Mouse (Mus musculus) heart, embryonic 13.5 days (tissue): Measurements from ENCODE around the gene Sf3a2. TPM values are rescaled to one million over a fixed set of nuclear protein-coding genes. Genes with fewer than 3 reads are reported as not detected.
"Not testable (repeated sequence)": the region's sequence is repeated elsewhere in the genome, so short reads cannot be mapped to it uniquely, and the experiment has no call there.

ENCODE experiments used
- ATAC-seq: fragments of 200-750 bp; cut with Nextera tagmentation; 2 replicates; pipeline ENCODE4 v1.8.0; 2017; ENCODE audit warnings: moderate TSS enrichment; ENCODE audit not compliant: insufficient number of reproducible peaks, low FRiP score, low TSS enrichment; ENCODE audit errors: extremely low read depth
- H3K27ac ChIP-seq: fragments of 300-500 bp; sonication (generic); replicated peaks from 2 replicates; pipeline ENCODE4 v1.5.1; 2015; ENCODE audit warnings: moderate library complexity, mild to moderate bottlenecking, inconsistent platforms
- H3K27me3 ChIP-seq: fragments of 300-500 bp; sonication (generic); replicated peaks from 2 replicates; pipeline ENCODE4 v1.6.1; 2015; ENCODE audit warnings: mild to moderate bottlenecking, inconsistent platforms
- H3K36me3 ChIP-seq: fragments of 300-500 bp; sonication (generic); 2 replicates; pipeline ENCODE4 v1.6.1; 2015; ENCODE audit warnings: mild to moderate bottlenecking, inconsistent platforms
- H3K4me1 ChIP-seq: fragments of 300-500 bp; sonication (generic); 2 replicates; pipeline ENCODE4 v1.6.1; 2015; ENCODE audit warnings: inconsistent platforms
- H3K4me2 ChIP-seq: fragments of 300-500 bp; sonication (generic); 2 replicates; pipeline ENCODE4 v1.6.1; 2015; ENCODE audit warnings: inconsistent platforms, mild to moderate bottlenecking, moderate library complexity
- H3K4me3 ChIP-seq: fragments of 300-500 bp; sonication (generic); 2 replicates; pipeline ENCODE4 v1.5.1; 2015; ENCODE audit warnings: moderate library complexity, mild to moderate bottlenecking, inconsistent platforms
- H3K9ac ChIP-seq: fragments of 300-500 bp; sonication (generic); 2 replicates; pipeline ENCODE4 v1.6.1; 2015; ENCODE audit warnings: inconsistent platforms, mild to moderate bottlenecking, moderate library complexity
- H3K9me3 ChIP-seq: fragments of 300-500 bp; sonication (generic); 2 replicates; pipeline ENCODE4 v1.6.1; 2016; ENCODE audit warnings: inconsistent platforms
- WGBS: fragments of 180-500 bp; shearing (Covaris S2); methylation state at CpG from one replicate; pipeline ENCODE4 v1.1.7; 2015; ENCODE audit warnings: mixed read lengths; 5-methylcytosine and 5-hydroxymethylcytosine counted together
- polyA plus RNA-seq: library from polyadenylated mRNA; unstranded; fragments of >200 nt; fragmentation: Nextera tagmentation; extraction: Ambion mirVana; gene quantifications from 2 replicates; pipeline ENCODE4 v1.2.1, GENCODE M21; 2015

Sf3a2 gene
- polyA plus RNA-seq, 1 experiment from 2014 or later: 53.4 TPM

DNA sequence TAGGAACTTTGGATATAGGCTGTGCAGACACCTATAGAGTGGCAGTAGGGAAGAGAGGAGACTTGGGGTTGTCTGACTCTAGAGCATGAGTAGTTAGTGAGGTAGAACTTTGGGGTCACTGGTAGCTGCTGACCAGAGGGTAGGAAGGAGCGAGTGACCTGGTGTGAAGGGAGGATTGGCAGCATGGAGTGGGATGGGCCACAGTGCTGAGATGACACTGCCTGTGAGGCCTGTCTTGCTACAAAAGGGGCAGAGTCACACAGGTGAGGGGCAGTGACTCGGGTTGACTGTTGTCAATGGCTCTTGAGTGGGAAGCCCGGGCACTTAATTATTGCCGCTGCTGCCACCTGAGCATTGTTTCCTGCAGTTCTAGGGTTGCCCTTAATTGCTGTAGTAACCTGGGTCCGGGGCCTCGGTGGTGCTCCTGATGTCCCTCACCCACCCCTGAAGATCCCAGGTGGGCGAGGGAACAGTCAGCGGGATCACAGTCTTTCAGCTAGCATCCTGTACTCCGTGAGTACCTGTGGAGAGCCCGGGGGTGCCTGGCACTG lies 29.9 kb downstream of the Sf3a2 start:
- WGBS: 67% methylated on average over 10 of the region's 10 CpGs
- Histone ChIP-seq H3K27me3 (peaks cover 8% of the 10 kb centered on the region), H3K4me3 (peak overlapping the region; percentile 80), H3K27ac (no peak overlapping the region), H3K4me2 (peak overlapping the region; percentile 91), H3K36me3 (peaks cover 30% of the 10 kb centered on the region), H3K4me1 (peaks cover 45% of the 10 kb centered on the region), H3K9me3 (no peaks in the 10 kb centered on the region), H3K9ac (peak overlapping the region; percentile 95)
- no peak for ATAC-seq

DNA sequence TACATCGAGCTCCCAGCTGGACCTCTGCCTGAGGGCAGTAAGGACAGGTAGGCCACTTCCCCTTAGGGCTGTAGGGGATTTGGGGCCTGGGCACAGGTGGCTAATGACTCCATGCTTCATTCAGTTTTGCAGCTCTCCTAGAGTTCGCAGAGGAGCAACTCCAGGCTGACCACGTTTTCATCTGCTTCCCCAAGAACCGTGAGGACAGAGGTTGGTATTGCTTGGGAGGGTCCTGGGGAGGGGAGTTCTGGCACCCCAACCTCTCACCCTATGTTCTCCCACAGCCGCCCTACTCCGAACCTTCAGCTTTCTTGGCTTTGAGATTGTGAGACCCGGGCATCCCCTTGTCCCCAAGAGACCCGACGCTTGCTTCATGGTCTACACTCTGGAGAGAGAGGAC lies 30.6 kb downstream of the Sf3a2 start:
- Histone ChIP-seq H3K4me3 (peak overlapping the region; percentile 80), H3K4me1 (peaks cover 45% of the 10 kb centered on the region), H3K4me2 (peak overlapping the region; percentile 91), H3K27me3 (peaks cover 14% of the 10 kb centered on the region), H3K9ac (peak overlapping the region; percentile 95), H3K36me3 (peaks cover 30% of the 10 kb centered on the region)
- WGBS: 82% methylated on average over 7 of the region's 9 CpGs
- H3K9me3 ChIP-seq, H3K27ac ChIP-seq, ATAC-seq: not testable (repeated sequence)

DNA sequence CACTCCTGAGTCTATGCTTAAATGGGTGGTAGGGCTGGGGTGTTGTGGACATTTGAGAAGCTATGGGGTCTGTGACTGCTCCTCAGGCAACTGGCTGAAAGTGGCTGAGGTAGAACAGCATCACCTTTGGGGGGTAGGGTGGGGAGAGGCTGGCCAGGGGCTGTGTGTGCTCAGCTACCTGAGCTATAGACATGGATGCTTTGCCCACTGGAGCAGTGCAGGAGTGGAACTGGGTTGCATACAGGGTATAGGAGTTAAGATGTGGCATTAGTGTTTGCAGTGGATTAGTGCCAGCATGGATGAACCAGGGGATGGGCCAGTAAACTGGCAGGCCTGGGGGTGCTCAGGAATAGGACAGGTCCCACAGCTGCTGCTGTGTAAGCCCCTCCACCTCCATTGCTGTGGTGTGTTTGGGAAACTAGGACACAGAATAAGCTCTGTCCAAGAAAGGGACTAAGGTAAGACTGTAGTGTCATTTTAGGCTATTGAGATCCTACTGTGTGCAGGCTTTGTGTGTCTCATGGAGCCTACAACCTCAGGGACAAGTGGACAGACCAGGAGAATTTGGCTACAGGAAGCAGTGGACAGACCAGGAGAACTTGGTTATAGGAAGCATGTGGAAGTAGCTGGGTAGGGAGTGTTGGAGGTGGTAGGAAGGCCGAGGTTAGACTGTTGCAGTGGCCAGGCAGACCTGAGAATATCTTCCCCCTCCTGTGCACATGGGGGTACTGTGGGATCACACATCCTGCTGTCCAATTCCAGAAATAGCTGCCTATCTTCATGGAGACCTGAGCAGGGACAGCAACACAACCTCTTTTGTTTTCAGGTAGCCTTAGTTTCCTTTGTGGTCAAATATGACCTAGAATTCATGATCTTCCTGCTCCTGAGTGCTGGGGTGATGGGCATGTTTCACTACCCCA lies 31.6 kb downstream of the Sf3a2 start:
- Histone ChIP-seq H3K9me3 (peaks cover 4% of the 10 kb centered on the region; the same call in 1 of the 2 replicates), H3K27me3 (peaks cover 24% of the 10 kb centered on the region), H3K27ac (no peak overlapping the region), H3K9ac (peak overlapping the region; percentile 15; the same call in 1 of the 2 replicates), H3K4me1 (peaks cover 45% of the 10 kb centered on the region), H3K36me3 (peaks cover 30% of the 10 kb centered on the region), H3K4me2 (peak overlapping the region; percentile 14; the same call in 1 of the 2 replicates), H3K4me3 (peak overlapping the region; percentile 6; the same call in 1 of the 2 replicates)
- no peak for ATAC-seq
- WGBS: 50% methylated on average over 1 of the region's 1 CpGs

DNA sequence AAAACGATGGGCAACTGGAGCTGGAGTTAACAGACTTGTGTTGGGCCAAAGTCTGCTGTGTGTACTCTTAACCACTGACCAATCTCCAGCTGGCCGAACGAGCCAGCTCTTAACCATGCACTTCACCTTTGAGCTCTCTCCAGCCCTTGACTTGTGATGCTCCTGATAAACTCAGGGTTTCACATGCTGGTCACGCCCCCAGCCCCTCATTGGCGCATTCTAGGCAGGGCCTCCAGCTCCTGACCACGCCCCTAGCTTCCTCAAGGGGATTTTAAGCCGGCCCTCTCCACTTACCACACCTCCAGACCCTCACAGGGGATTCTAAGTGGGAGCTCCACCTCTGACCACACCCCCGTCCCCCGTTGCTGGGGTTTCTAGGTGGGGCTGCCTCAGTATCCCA lies 33.1 kb downstream of the Sf3a2 start:
- Histone ChIP-seq H3K27me3 (peaks cover 39% of the 10 kb centered on the region), H3K4me1 (peaks cover 52% of the 10 kb centered on the region)

DNA sequence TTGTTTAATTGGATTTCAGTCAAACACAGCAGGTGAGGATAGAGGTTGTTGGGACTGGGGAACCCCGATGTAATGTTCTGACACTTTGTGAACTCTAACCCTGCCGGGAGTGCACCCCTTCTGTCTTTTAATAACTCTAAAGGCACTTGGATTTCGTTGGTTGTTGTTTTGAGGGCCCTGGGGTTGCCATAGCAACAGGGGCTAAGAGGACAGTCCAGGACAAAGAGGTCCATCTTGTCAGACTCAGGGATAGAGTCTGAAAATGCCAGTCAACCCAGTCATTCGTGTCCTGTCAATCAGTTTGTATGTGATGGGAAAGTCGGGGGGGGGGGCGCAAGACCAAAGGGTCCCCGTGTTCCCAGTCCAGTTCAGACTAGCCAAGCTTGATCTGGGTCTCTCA lies 34.8 kb downstream of the Sf3a2 start:
- no peak overlapping the region for H3K27ac ChIP-seq
- H3K27me3 ChIP-seq: peaks cover 56% of the 10 kb centered on the region
- no peak overlapping the region for H3K9ac ChIP-seq
- WGBS: 67% methylated on average over 7 of the region's 7 CpGs
- H3K9me3 ChIP-seq: peaks cover 5% of the 10 kb centered on the region; the same call in 1 of the 2 replicates
- peaks cover 29% of the 10 kb centered on the region for H3K36me3 ChIP-seq
- H3K4me1 ChIP-seq: peaks cover 64% of the 10 kb centered on the region
- no peak for ATAC-seq
- H3K4me3 ChIP-seq: no peak overlapping the region
- H3K4me2 ChIP-seq: no peak overlapping the region

More for the DNA sequence above, 33.1 kb downstream of the Sf3a2 start:
- H3K9me3 ChIP-seq: peaks cover 5% of the 10 kb centered on the region; the same call in 1 of the 2 replicates
- 6% methylated on average over 9 of the region's 9 CpGs for WGBS
- 0 out of 2 replicates have a peak overlapping the region, but pooled peaks have one; percentile 1 for H3K9ac ChIP-seq
- no peak for ATAC-seq
- H3K4me3 ChIP-seq: 0 out of 2 replicates have a peak overlapping the region, but pooled peaks have one; percentile 2
- H3K27ac ChIP-seq: no peak overlapping the region
- H3K36me3 ChIP-seq: peaks cover 30% of the 10 kb centered on the region
- H3K4me2 ChIP-seq: no peak overlapping the region

DNA sequence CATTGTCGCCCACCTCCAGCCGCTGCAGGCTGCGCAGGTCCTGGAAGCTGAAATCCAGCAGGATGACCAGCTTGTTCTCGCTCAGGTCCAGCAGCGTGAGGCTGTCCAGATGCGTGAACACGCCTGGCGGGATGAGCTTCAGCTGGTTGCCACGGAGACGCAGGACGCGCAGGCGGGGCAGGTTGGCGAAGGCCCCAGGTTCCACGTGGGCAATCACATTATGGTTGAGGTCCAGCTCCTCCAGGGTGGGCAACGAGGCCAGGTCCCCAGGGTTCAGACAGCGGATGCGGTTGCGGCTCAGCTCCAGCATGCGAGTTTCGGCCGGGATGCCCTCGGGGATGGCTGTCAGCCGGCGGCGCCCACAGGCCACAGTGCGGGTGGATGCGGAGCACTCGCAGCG lies 37.6 kb downstream of the Sf3a2 start:
- Histone ChIP-seq H3K27ac (no peak overlapping the region), H3K9ac (no peak overlapping the region), H3K4me1 (peaks cover 47% of the 10 kb centered on the region), H3K27me3 (peaks cover 74% of the 10 kb centered on the region), H3K4me3 (0 out of 2 replicates have a peak overlapping the region, but pooled peaks have one; percentile 12), H3K36me3 (peaks cover 3% of the 10 kb centered on the region), H3K4me2 (no peak overlapping the region), H3K9me3 (peaks cover 5% of the 10 kb centered on the region; the same call in 1 of the 2 replicates)
- no peak for ATAC-seq
- 53% methylated on average over 30 of the region's 30 CpGs for WGBS

DNA sequence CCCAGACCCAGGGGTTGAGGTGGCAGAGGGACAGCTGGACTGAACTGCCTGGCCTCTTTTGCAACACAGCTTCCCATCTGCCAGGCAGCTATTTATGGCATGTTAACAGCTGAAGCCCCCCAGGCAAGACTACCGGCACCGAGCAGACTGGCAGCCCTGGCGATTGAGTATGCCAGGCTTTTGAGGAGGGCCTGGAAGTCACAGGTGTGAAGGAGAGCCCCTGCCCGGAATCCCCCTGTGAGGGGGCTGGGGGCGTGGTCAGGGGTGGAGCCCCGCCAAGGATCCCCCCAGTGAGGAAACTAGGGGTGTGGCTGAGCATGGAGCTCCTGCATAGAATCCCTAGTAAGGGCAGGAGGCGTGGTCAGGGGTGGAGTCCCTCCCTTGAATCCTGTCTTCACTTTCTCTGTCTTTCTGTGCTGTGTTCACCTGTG lies 39.0 kb downstream of the Sf3a2 start:
- Histone ChIP-seq H3K9ac (no peak overlapping the region), H3K27me3 (peaks cover 88% of the 10 kb centered on the region), H3K4me3 (no peak overlapping the region), H3K4me1 (peaks cover 35% of the 10 kb centered on the region), H3K9me3 (peaks cover 5% of the 10 kb centered on the region; the same call in 1 of the 2 replicates), H3K36me3 (no peaks in the 10 kb centered on the region), H3K4me2 (no peak overlapping the region), H3K27ac (peak overlapping the region; percentile 81; the same call in 1 of the 2 replicates)
- 41% methylated on average over 7 of the region's 7 CpGs for WGBS
- ATAC-seq: no peak

DNA sequence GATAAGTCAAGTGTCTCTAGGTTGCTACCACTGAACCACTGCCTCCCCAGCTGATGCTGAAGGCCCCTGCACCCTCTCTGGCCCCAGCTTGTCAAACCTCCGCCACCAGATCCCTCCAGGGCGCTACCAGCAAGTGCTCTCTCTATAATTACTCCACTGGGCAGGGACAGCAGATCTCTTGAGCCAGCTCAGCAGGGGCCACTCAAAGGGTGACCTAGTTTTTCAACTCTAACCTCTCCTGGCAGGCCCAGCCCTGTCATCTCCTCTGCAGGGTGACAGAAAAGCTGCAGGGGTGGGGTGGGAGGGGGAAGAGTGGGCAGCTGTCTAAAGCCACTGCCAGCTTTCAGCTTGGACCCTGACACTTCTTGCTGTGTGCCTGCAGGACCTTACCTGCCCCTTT lies 39.8 kb downstream of the Sf3a2 start:
- Histone ChIP-seq H3K4me1 (peaks cover 35% of the 10 kb centered on the region), H3K4me2 (peak overlapping the region; percentile 22), H3K9me3 (peaks cover 5% of the 10 kb centered on the region; the same call in 1 of the 2 replicates), H3K9ac (peak overlapping the region; percentile 28), H3K27ac (peak overlapping the region; percentile 81), H3K27me3 (peaks cover 90% of the 10 kb centered on the region), H3K4me3 (no peak overlapping the region), H3K36me3 (no peaks in the 10 kb centered on the region)
- ATAC-seq: no peak
- WGBS: 15% methylated on average over 2 of the region's 2 CpGs

DNA sequence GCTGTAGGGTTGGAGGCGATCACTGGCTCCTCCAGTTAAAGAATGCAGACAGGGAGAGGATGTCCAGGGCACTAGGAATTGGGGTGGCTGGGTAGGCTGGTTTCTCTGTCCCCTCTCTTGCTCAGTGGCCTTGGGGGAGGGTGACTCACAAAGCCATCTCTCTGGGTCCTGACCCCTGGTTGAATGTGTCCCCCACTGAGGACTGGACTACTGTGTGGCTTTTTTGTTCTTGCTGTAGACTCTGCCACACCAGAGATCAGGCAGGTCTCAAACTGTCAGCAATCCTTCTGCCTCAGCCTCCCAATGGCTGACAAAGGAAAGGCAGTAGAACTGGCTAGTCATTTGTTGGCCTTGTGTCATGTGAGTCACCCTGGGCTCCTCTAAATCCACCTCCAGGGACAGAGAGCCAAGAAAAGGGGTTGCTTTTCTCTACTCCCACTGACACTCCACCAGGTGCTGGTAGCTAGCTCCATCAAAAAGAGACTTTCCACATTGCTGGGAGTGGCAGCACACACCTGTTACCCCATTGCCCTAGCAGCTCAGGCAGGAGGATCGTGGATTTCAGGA lies 40.4 kb downstream of the Sf3a2 start:
- Histone ChIP-seq H3K9me3 (peaks cover 5% of the 10 kb centered on the region; the same call in 1 of the 2 replicates), H3K27me3 (peaks cover 90% of the 10 kb centered on the region), H3K4me1 (peaks cover 36% of the 10 kb centered on the region), H3K4me3 (no peak overlapping the region), H3K36me3 (no peaks in the 10 kb centered on the region), H3K9ac (peak overlapping the region; percentile 28), H3K4me2 (peak overlapping the region; percentile 22; the same call in 1 of the 2 replicates), H3K27ac (peak overlapping the region; percentile 81)
- WGBS: 41% methylated on average over 2 of the region's 2 CpGs
- ATAC-seq: no peak

DNA sequence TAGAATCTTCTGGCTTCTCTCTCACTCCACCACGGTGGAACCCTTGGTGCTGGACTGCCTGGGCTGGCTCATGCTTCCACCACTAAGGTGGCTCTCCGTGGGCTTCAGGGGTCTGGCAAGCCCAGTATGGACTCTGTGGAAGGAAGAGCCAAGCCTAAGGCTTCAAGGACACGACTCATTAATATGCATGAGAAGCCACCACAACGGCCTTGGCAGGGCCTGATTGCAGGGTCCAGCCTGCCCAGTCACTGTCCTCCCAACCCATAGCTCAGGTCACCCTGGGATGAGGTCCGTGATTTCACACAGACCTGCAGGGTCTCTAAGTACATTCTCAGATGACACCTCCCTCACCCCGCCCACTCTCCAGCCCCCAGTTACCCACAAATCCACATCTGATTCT lies 41.9 kb downstream of the Sf3a2 start:
- Histone ChIP-seq H3K27me3 (peaks cover 90% of the 10 kb centered on the region), H3K4me1 (peaks cover 44% of the 10 kb centered on the region), H3K4me3 (no peak overlapping the region), H3K9me3 (no peaks in the 10 kb centered on the region), H3K4me2 (no peak overlapping the region), H3K36me3 (no peaks in the 10 kb centered on the region), H3K27ac (no peak overlapping the region), H3K9ac (no peak overlapping the region)
- ATAC-seq: no peak
- 58% methylated on average over 6 of the region's 6 CpGs for WGBS

DNA sequence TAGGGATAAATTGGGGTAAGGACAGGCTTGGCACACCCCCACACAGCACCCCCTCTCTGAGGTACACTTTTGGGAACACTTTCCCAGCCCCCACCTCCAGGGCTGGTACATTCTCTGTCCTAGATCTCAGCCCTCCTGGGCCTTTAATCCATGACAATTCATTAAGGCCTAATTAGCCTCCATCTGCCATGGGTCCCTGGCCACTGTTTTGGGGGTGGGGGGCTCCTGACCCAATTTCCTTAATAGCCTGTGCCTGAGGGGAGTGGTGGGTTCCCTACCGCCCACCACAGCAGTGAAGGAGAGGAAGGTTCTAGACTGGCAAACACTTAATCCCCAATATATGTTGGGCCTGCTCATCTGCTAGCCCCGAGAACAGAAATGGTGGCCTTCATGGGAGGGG lies 43.7 kb downstream of the Sf3a2 start:
- Histone ChIP-seq H3K9ac (no peak overlapping the region), H3K27ac (no peak overlapping the region), H3K4me1 (peaks cover 39% of the 10 kb centered on the region), H3K36me3 (no peaks in the 10 kb centered on the region), H3K4me2 (no peak overlapping the region), H3K27me3 (peaks cover 90% of the 10 kb centered on the region), H3K9me3 (no peaks in the 10 kb centered on the region), H3K4me3 (no peak overlapping the region)
- 63% methylated on average over 2 of the region's 2 CpGs for WGBS
- no peak for ATAC-seq
